Mouse (Mus musculus) cerebellum, adult 2 months (tissue): ENCODE measurements around the gene Leng1. TPM values are rescaled to one million over a fixed set of nuclear protein-coding genes. Genes with fewer than 3 reads are reported as not detected.

Experiments used
- DNase-seq, 2 experiments: peaks; one replicate each; pipeline ENCODE4 v3.0.0; 2021
- H3K27ac ChIP-seq: fragments of 200-500 bp; 2 replicates; pipeline ENCODE4 v1.5.1; 2012; ENCODE audit warnings: low read length, control low read depth, inconsistent platforms; ENCODE audit not compliant: insufficient read depth
- H3K27me3 ChIP-seq: fragments of 200-500 bp; 2 replicates; pipeline ENCODE4 v1.6.1; 2012; ENCODE audit warnings: inconsistent platforms, mild to moderate bottlenecking, low read length, moderate library complexity; ENCODE audit not compliant: control insufficient read depth, insufficient read depth
- H3K4me1 ChIP-seq: fragments of 200-500 bp; 2 replicates; pipeline ENCODE4 v1.6.1; 2011; ENCODE audit warnings: low read length; ENCODE audit not compliant: control insufficient read depth, insufficient read depth
- H3K4me3 ChIP-seq: fragments of 200-500 bp; replicated peaks from 2 replicates; pipeline ENCODE3; 2011; ENCODE audit warnings: mild to moderate bottlenecking, low read depth, low read length, control low read depth; ENCODE audit not compliant: insufficient read depth
- CTCF ChIP-seq: fragments of 200-500 bp; IDR thresholded peaks from 2 replicates; pipeline ENCODE4 v1.5.1; 2011; ENCODE audit warnings: low read depth, mild to moderate bottlenecking, control low read depth, low read length, moderate library complexity, borderline replicate concordance; ENCODE audit not compliant: insufficient read depth
- POLR2A ChIP-seq: fragments of 200-500 bp; IDR thresholded peaks from 2 replicates; pipeline ENCODE4 v1.6.1; 2011; ENCODE audit warnings: low read length, control low read depth, borderline replicate concordance; ENCODE audit not compliant: insufficient read depth
- WGBS: fragments of 180-500 bp; shearing (Covaris S2); methylation state at CpG from one replicate; pipeline ENCODE4 v1.1.7; 2018; 5-methylcytosine and 5-hydroxymethylcytosine counted together
- polyA plus RNA-seq: library from polyadenylated mRNA; depleted of rRNA; stranded (reverse); fragments of >200 nt; gene quantifications from 2 replicates; pipeline ENCODE4 v1.2.3, GENCODE M21; 2012

Gene Leng1
- polyA plus RNA-seq, 1 experiment = 12.9 TPM

GRCm38 (mm10) chr7:3643412-3643811 is 22.2 kb downstream of the Leng1 start:
- 71% methylated on average over 5 of the region's 5 CpGs for whole genome bisulfite sequencing
- no peaks in the 10 kb centered on the region for H3K27me3 ChIP-seq
- no peak overlapping the region for H3K4me3 ChIP-seq

GRCm38 (mm10) chr7:3630478-3630815 is 35.2 kb downstream of the Leng1 start:
- Histone ChIP-seq H3K27me3 (no peaks in the 10 kb centered on the region), H3K27ac (no peak overlapping the region), H3K4me3 (peak overlapping the region; percentile 99), H3K4me1 (peaks cover 5% of the 10 kb centered on the region)
- TF ChIP-seq CTCF = no peak
- no peak for DNase-seq
- 48% methylated on average over 3 of the region's 3 CpGs for WGBS

More at GRCm38 (mm10) chr7:3643412-3643811, 22.2 kb downstream of the Leng1 start:
- Histone ChIP-seq H3K4me1 (peaks cover 10% of the 10 kb centered on the region; the same call in 1 of the 2 replicates), H3K27ac (no peak overlapping the region)
- no peak for DNase-seq
- TF ChIP-seq CTCF (no peak), POLR2A (no peak)

GRCm38 (mm10) chr7:3629543-3630477 is 35.8 kb downstream of the Leng1 start, which contains the start of the genes Tfpt and Prpf31:
Gene Tfpt (minus strand): TSS chr7:3629929.
Gene Prpf31 (plus strand): TSS chr7:3629985.
- Histone ChIP-seq H3K4me3 (peak within 1 kb of the TSS; percentile 99), H3K27ac (peak within 1 kb of the TSS; percentile 74), H3K27me3 (no peaks in the 10 kb centered on the region), H3K4me1 (peaks cover 5% of the 10 kb centered on the region)
- WGBS = under 1% methylated on average over 47 of the region's 47 CpGs
- no peak for TF ChIP-seq POLR2A
- no peak for TF ChIP-seq CTCF
- peak; percentile 96 to 98 for DNase-seq

- TF ChIP-seq CTCF (no peak), POLR2A (no peak)
- Histone ChIP-seq H3K4me3 (peak overlapping the region; percentile 99), H3K27ac (0 out of 2 replicates have a peak overlapping the region, but pooled peaks have one; percentile 5), H3K27me3 (no peaks in the 10 kb centered on the region), H3K4me1 (peaks cover 5% of the 10 kb centered on the region)
- peak; percentile 23 to 27 for DNase-seq
- WGBS = 36% methylated on average over 4 of the region's 4 CpGs
Observed at GRCm38 (mm10) chr7:3629030-3629429, 36.6 kb downstream of the Leng1 start.

GRCm38 (mm10) chr7:3617242-3617995 is 48.2 kb downstream of the Leng1 start, which contains the start of gene Ndufa3:
Gene Ndufa3 (plus strand): TSS chr7:3617373.
- peak; percentile 87 to 92 for DNase-seq
- TF ChIP-seq CTCF (no peak), POLR2A (peak; percentile 87; the same call in 1 of the 2 replicates)
- peak within 1 kb of the TSS; percentile 97 for H3K4me3 ChIP-seq
- H3K27ac ChIP-seq = peak within 1 kb of the TSS; percentile 80
- no peaks in the 10 kb centered on the region for H3K27me3 ChIP-seq
- WGBS = under 1% methylated on average over 32 of the region's 32 CpGs
- no peaks in the 10 kb centered on the region for H3K4me1 ChIP-seq

GRCm38 (mm10) chr7:3616389-3617241 is 49.0 kb downstream of the Leng1 start:
- Histone ChIP-seq H3K4me3 (no peak overlapping the region), H3K4me1 (no peaks in the 10 kb centered on the region), H3K27ac (no peak overlapping the region), H3K27me3 (no peaks in the 10 kb centered on the region)
- 35% methylated on average over 6 of the region's 6 CpGs for WGBS
- DNase-seq = no peak
- TF ChIP-seq CTCF (peak; percentile 54; the same call in 1 of the 2 replicates), POLR2A (no peak)

- Histone ChIP-seq H3K4me3 (no peak within 1 kb of the TSS), H3K27ac (no peak within 1 kb of the TSS), H3K27me3 (no peaks in the 10 kb centered on the region), H3K4me1 (no peaks in the 10 kb centered on the region)
- no peak for DNase-seq
- TF ChIP-seq POLR2A (no peak), CTCF (no peak)
- WGBS = 82% methylated on average over 4 of the region's 4 CpGs
Observed at GRCm38 (mm10) chr7:3616057-3616388, 49.6 kb downstream of the Leng1 start, which contains the start of gene Oscar. Gene Oscar (minus strand): TSS chr7:3616157.
